Mouse (Mus musculus) CH12.LX (cell line): Measurements from ENCODE around the gene Scn4a. TPM values are rescaled to one million over a fixed set of nuclear protein-coding genes. Genes with fewer than 3 reads are reported as not detected.

Experiments
- DNase-seq: peaks from one replicate; pipeline ENCODE4 v3.0.0-alpha.2; 2013; ENCODE audit errors: extremely low read depth
- H3K27ac ChIP-seq: 2 replicates; pipeline ENCODE4 v1.5.1; 2012; ENCODE audit warnings: low read depth, mild to moderate bottlenecking, control low read depth, moderate library complexity; ENCODE audit not compliant: insufficient read depth
- H3K27me3 ChIP-seq: replicated peaks from 2 replicates; pipeline ENCODE3; 2012; ENCODE audit warnings: inconsistent platforms
- H3K36me3 ChIP-seq, 2 experiments: replicated peaks in 1 of 2; 2 replicates each; pipeline versions ENCODE3 to v1.6.1; 2012; ENCODE audit warnings: inconsistent platforms in 1 of 2, low read length in 1 of 2, mild to moderate bottlenecking in 1 of 2, mixed read lengths in 1 of 2, moderate library complexity in 1 of 2; ENCODE audit not compliant: control insufficient read depth in 1 of 2, insufficient read depth in 1 of 2
- H3K4me1 ChIP-seq, 2 experiments: 2 replicates each; pipeline ENCODE4 v1.6.1; 2012; ENCODE audit warnings: inconsistent platforms in 1 of 2, moderate library complexity in 1 of 2; ENCODE audit not compliant: insufficient read depth in 2 of 2, control insufficient read depth in 1 of 2
- H3K4me2 ChIP-seq: 2 replicates; pipeline ENCODE4 v1.6.1; 2012; ENCODE audit warnings: low read depth, mild to moderate bottlenecking, control low read depth; ENCODE audit not compliant: poor library complexity, insufficient read depth, severe bottlenecking
- H3K4me3 ChIP-seq, 3 experiments: fragments of 150-350 bp in 1 of 3; sonication (generic) in 1 of 3; replicated peaks in 1 of 3; 2 replicates each; pipeline versions ENCODE3 to v1.5.1; 2011 to 2012; ENCODE audit warnings: low read depth in 2 of 3, low read length in 2 of 3, mild to moderate bottlenecking in 2 of 3, moderate library complexity in 2 of 3, control low read depth in 1 of 3, improper control_type of control experiment in 1 of 3, inconsistent platforms in 1 of 3, mixed read lengths in 1 of 3; ENCODE audit not compliant: poor library complexity in 1 of 3
- H3K79me2 ChIP-seq: replicated peaks from 2 replicates; pipeline ENCODE4 v1.6.1; 2012; ENCODE audit warnings: mild to moderate bottlenecking, moderate library complexity; ENCODE audit not compliant: control insufficient read depth, poor library complexity, insufficient read depth, severe bottlenecking; ENCODE audit errors: extremely low read depth
- H3K9ac ChIP-seq: 2 replicates; pipeline ENCODE4 v1.6.1; 2012; ENCODE audit warnings: low read depth, mild to moderate bottlenecking, control low read depth, moderate library complexity; ENCODE audit not compliant: insufficient read depth
- H3K9me3 ChIP-seq: replicated peaks from 2 replicates; pipeline ENCODE3; 2012; ENCODE audit warnings: low read length, inconsistent platforms, mixed read lengths
- CHD1 ChIP-seq: IDR thresholded peaks from 2 replicates; pipeline ENCODE4 v1.6.1; 2012; ENCODE audit warnings: low read depth, low read length, improper control_type of control experiment, inconsistent platforms
- CHD2 ChIP-seq: IDR thresholded peaks from 2 replicates; pipeline ENCODE4 v1.6.1; 2011; ENCODE audit warnings: low read length, improper control_type of control experiment
- E2F4 ChIP-seq: IDR thresholded peaks from 2 replicates; pipeline ENCODE4 v1.6.1; 2011; ENCODE audit warnings: low read depth, low read length, improper control_type of control experiment; ENCODE audit not compliant: insufficient replicate concordance
- ELF1 ChIP-seq: IDR thresholded peaks from 2 replicates; pipeline ENCODE4 v1.6.1; 2014; ENCODE audit warnings: low read depth, mild to moderate bottlenecking, inconsistent platforms, low read length, improper control_type of control experiment
- EP300 ChIP-seq: IDR thresholded peaks from 2 replicates; pipeline ENCODE4 v1.6.1; 2011; ENCODE audit warnings: low read length, improper control_type of control experiment
- JUN ChIP-seq: IDR thresholded peaks from 2 replicates; pipeline ENCODE4 v1.6.1; 2011; ENCODE audit warnings: low read depth, mild to moderate bottlenecking, low read length, improper control_type of control experiment, moderate library complexity; ENCODE audit not compliant: insufficient read depth
- KAT2A ChIP-seq: IDR thresholded peaks from 2 replicates; pipeline ENCODE4 v1.6.1; 2012; ENCODE audit warnings: low read length, improper control_type of control experiment, inconsistent platforms; ENCODE audit not compliant: insufficient replicate concordance
- MAFK ChIP-seq: IDR thresholded peaks from 2 replicates; pipeline ENCODE4 v1.6.1; 2011; ENCODE audit warnings: low read length, improper control_type of control experiment; ENCODE audit not compliant: insufficient replicate concordance
- MAX ChIP-seq: IDR thresholded peaks from 2 replicates; pipeline ENCODE4 v1.6.1; 2011; ENCODE audit warnings: low read length, improper control_type of control experiment
- MXI1 ChIP-seq: IDR thresholded peaks from 2 replicates; pipeline ENCODE4 v1.6.1; 2011; ENCODE audit warnings: mild to moderate bottlenecking, low read depth, low read length, improper control_type of control experiment
- MYC ChIP-seq: IDR thresholded peaks from 2 replicates; pipeline ENCODE4 v1.6.1; 2011; ENCODE audit warnings: low read depth, mild to moderate bottlenecking, improper control_type of control experiment, low read length
- NELFE ChIP-seq: IDR thresholded peaks from 2 replicates; pipeline ENCODE4 v1.6.1; 2011; ENCODE audit warnings: low read depth, low read length, improper control_type of control experiment
- NRF1 ChIP-seq: IDR thresholded peaks from 2 replicates; pipeline ENCODE4 v1.6.1; 2014; ENCODE audit warnings: low read depth, mild to moderate bottlenecking, inconsistent platforms, low read length, improper control_type of control experiment, moderate library complexity
- PAX5 ChIP-seq: IDR thresholded peaks from 2 replicates; pipeline ENCODE4 v1.6.1; 2012; ENCODE audit warnings: low read length, inconsistent platforms, mixed read lengths
- RAD21 ChIP-seq: IDR thresholded peaks from 2 replicates; pipeline ENCODE4 v1.6.1; 2011; ENCODE audit warnings: low read depth, mild to moderate bottlenecking, low read length, improper control_type of control experiment, moderate library complexity
- SMC3 ChIP-seq: IDR thresholded peaks from 2 replicates; pipeline ENCODE4 v1.6.1; 2011; ENCODE audit warnings: low read depth, low read length, improper control_type of control experiment
- TBP ChIP-seq: conservative IDR thresholded peaks from 2 replicates; pipeline ENCODE4 v1.6.1; 2011; ENCODE audit warnings: low read depth, low read length, improper control_type of control experiment
- TCF12 ChIP-seq: IDR thresholded peaks from 2 replicates; pipeline ENCODE4 v1.6.1; 2014; ENCODE audit warnings: low read depth, mild to moderate bottlenecking, inconsistent platforms, low read length, improper control_type of control experiment
- UBTF ChIP-seq: IDR thresholded peaks from 2 replicates; pipeline ENCODE4 v1.6.1; 2012; ENCODE audit warnings: low read depth, mild to moderate bottlenecking, inconsistent platforms, low read length, improper control_type of control experiment, moderate library complexity
- ZKSCAN1 ChIP-seq: IDR thresholded peaks from 2 replicates; pipeline ENCODE4 v1.6.1; 2012; ENCODE audit warnings: low read depth, inconsistent platforms, low read length, improper control_type of control experiment, borderline replicate concordance
- ZMIZ1 ChIP-seq: IDR thresholded peaks from 2 replicates; pipeline ENCODE4 v1.6.1; 2012; ENCODE audit warnings: low read depth, mild to moderate bottlenecking, inconsistent platforms, low read length, improper control_type of control experiment
- ZNF384 ChIP-seq: IDR thresholded peaks from 2 replicates; pipeline ENCODE4 v1.6.1; 2012; ENCODE audit warnings: low read depth, low read length, improper control_type of control experiment, inconsistent platforms
- dilution Hi-C: fragments of 300-500 bp; cut with MboI; formaldehyde crosslinking; loops from 2 replicates; pipeline ENCODE4 v1.14.3; 2020; ENCODE audit warnings: low sequenced_read_pairs; ENCODE audit not compliant: extremely low pct_unique_long_range_greater_than_20kb, extremely low pct_ligation_motif_present
- in situ Hi-C: fragments of 300-500 bp; cut with MboI; formaldehyde crosslinking; loops from 3 replicates; pipeline ENCODE4 v1.14.3; 2019; ENCODE audit warnings: low sequenced_read_pairs, low pct_ligation_motif_present, low pct_unique_long_range_greater_than_20kb, mixed read lengths
- polyA plus RNA-seq: library from polyadenylated mRNA; unstranded; fragments of >175 nt; gene quantifications from 2 replicates; pipeline ENCODE4 v1.2.1, GENCODE M21; 2012; ENCODE audit warnings: low read depth; ENCODE audit not compliant: insufficient read length
- total RNA-seq, 2 experiments: library from RNA; depleted of rRNA; stranded (reverse); fragments of 300-350 nt in 1 of 2; fragments of >200 nt in 1 of 2; gene quantifications; 2 replicates each; pipeline ENCODE4 v1.2.3; 2012 to 2014

The Scn4a gene
- total and polyA plus RNA-seq, 3 experiments = 0.55 to 0.97 (median 0.64) TPM

- no peak overlapping the region for H3K27ac ChIP-seq
- in situ Hi-C loops = no loop called here
- H3K27me3 ChIP-seq = peaks cover 88% of the 10 kb centered on the region
- H3K9me3 ChIP-seq = peaks cover 3% of the 10 kb centered on the region
- no peak overlapping the region for H3K4me2 ChIP-seq
- no peak for DNase-seq
- TF ChIP-seq MXI1 (no peak), ZMIZ1 (no peak), MAX (no peak)
- TF ChIP-seq, all 38 proteins: peak for 0
- dilution Hi-C loops = no loop called here
- Histone ChIP-seq H3K4me3 (no peak overlapping the region), H3K9ac (no peak overlapping the region), H3K4me1 (peaks cover 11% of the 10 kb centered on the region in 2 experiments; a peak in 3 of 4 replicates), H3K79me2 (no peaks in the 10 kb centered on the region), H3K36me3 (no peaks in the 10 kb centered on the region)
Observed at GRCm38 (mm10) chr11:106351253-106351652, 1.8 kb downstream of the Scn4a start.

- TF ChIP-seq PAX5 = no peak
- no peak for TF ChIP-seq UBTF
- no peak for TF ChIP-seq ZKSCAN1
- no peak for TF ChIP-seq NELFE
- TF ChIP-seq ZNF384 = no peak
- TF ChIP-seq TCF12 = no peak
- no peak for TF ChIP-seq RAD21
- no peak for TF ChIP-seq KAT2A
- TF ChIP-seq E2F4 = no peak
- no peak for TF ChIP-seq CHD1
- no peak for TF ChIP-seq MYC
- no peak for TF ChIP-seq NRF1
- TF ChIP-seq TBP = no peak
- no peak for TF ChIP-seq MAFK
- TF ChIP-seq CHD2 = no peak
- no peak for TF ChIP-seq SMC3
- TF ChIP-seq EP300 = no peak
- no peak for TF ChIP-seq MAX
- TF ChIP-seq JUN = no peak
- no peak for TF ChIP-seq ELF1
- DNase-seq = no peak
- dilution Hi-C loops (no loop called here), in situ Hi-C loops (no loop called here)
- H3K4me3 ChIP-seq = no peak overlapping the region
- no peaks in the 10 kb centered on the region for H3K79me2 ChIP-seq
- peaks cover 86% of the 10 kb centered on the region for H3K27me3 ChIP-seq
- peaks cover 10 to 11% of the 10 kb centered on the region in 2 experiments; a peak in 3 of 4 replicates for H3K4me1 ChIP-seq
- H3K4me2 ChIP-seq = no peak overlapping the region
- H3K9ac ChIP-seq = no peak overlapping the region
- no peaks in the 10 kb centered on the region for H3K36me3 ChIP-seq
- peaks cover 3% of the 10 kb centered on the region for H3K9me3 ChIP-seq
- H3K27ac ChIP-seq = no peak overlapping the region
Observed at GRCm38 (mm10) chr11:106350853-106351252, 2.2 kb downstream of the Scn4a start.
